Mouse (Mus musculus) frontal cortex, postnatal 10 days (tissue): ENCODE measurements around the gene Gm12248.

ENCODE experiments used
- DNase-seq, 2 experiments: peaks; one replicate each; pipeline ENCODE4 v3.0.0; 2022; ENCODE audit warnings: low spot score in 2 of 2, mixed read lengths in 1 of 2

The Gm12248 gene

DNA sequence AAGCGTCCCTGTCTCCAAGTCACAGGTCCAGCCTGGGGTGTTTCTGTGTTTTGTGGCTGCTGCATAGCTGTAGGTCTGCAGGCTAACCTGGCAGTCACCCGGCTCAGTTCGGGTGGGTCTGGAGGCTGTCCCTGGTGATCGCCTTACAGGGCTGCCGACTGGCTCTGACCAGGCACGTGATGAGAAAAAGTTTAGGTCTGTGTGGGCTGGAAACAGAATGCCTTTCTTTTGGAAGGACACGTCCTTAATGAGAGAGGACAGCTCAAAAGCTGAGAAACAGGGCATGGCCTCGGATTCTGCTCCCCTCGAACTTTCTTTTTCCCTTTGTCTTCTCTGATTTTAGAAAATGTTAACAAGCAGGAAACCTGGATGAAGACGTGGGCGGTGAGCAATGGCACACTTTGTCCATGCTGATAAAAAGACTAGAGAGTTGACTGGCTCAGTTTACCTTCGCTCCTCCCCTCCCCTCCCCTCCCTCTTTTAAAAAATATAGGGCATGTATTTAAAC is at the start of gene Gm12248:
Gene Gm12248 (minus strand): TSS at position 114 of the 508 bp plus-strand sequence.
- DNase-seq: no peak

DNA sequence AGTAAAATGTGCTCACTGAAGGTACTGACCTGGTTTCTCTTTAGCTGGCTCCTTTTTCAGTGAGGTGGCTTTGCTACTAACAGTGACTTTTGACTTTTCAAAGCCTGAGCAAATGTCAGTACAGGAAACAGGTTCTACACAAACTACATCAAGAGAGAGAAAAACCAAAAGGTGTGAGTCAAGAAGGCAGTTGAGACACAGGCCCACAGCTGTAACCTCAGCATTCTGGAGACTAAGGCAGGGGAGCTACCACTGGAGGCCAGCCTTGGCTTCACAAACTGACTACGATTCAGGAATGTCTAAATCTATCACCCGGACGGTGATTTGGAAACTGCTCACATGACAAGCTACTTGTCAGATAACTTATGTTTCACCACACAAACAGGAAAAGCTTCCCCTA is 46.5 kb upstream of the Gm12248 start:
- no peak for DNase-seq

GRCm38 (mm10) chr11:58138821-58139220 is 45.9 kb upstream of the Gm12248 start:
- no peak for DNase-seq

DNA sequence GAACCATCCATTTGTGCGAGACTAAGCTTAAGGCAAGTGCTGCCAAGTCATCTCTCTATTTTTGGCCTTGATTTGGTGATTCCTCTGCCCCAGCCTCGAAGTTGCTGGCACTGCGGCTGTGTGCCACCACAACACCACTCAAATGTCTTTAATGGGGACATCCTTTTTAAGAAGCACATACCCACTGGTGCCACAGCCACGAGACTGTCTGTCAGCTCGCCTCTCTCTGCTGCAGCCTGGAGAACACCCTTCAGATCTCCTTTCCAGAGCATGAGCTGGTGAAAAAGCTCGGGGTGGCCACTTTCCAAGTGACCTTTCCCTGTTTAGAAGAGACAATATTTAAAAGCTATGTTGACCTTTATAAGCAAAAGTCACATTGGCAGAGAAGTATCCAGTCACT is 43.7 kb upstream of the Gm12248 start:
- no peak for DNase-seq

DNA sequence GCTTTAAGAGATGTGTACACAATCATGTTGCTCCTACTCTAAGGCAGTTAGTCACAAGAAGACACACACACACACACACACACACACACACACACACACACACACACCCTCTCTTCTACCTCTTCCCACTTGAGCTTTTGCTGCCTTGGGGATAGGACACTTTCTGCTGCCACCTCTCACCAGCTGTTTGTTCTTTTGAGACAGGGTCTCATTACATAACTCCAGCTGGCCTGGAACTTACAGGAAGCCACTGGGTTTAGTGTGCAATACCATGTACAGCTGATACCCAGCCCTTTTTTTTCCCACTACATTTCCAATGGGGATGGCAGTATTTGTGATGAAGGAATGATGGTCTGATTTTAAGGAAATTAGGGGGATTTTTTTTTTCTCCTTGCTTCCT is 42.4 kb upstream of the Gm12248 start:
- DNase-seq: no peak

GRCm38 (mm10) chr11:58134869-58135268 is 41.9 kb upstream of the Gm12248 start:
- no peak for DNase-seq

DNA sequence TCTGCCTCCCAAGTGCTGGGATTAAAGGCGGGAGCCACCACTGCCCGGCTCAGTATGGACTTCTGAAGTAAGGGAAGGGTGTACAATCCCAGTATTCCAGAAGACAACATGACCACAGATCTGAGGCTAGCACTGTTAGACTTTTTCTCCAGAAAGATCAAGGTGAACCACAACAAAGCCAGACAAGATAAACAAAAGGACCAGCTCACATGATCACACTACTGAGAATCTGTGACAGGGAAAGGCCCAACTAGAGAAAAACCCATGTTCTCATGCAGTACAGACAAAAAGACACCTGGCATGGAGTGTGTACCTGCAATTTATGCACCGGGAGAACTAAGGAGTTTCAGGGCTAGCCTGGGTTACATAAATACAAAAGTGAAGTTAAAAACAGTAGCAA is 39.1 kb upstream of the Gm12248 start:
- DNase-seq: no peak

GRCm38 (mm10) chr11:58129302-58129843 is 36.4 kb upstream of the Gm12248 start:
- DNase-seq: no peak

DNA sequence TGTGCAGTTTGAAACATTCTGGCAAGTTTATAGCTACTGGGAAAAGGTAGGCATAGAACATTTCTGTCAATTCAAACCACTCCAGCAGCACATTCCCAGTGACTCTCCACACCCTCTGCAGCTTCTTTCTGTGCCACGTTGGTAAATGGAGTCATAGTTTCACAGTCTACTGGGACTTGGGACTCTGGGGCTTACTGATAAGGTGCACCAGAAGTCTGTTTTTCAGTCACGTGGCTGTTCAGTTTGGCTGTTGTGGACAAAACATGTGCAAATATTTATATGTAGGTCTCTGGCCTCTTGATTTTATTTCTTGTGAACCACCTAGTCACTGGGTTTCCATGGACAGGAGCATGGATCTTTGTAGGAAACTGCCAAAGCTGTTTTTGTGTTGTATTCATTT is 34.6 kb upstream of the Gm12248 start:
- no peak for DNase-seq

DNA sequence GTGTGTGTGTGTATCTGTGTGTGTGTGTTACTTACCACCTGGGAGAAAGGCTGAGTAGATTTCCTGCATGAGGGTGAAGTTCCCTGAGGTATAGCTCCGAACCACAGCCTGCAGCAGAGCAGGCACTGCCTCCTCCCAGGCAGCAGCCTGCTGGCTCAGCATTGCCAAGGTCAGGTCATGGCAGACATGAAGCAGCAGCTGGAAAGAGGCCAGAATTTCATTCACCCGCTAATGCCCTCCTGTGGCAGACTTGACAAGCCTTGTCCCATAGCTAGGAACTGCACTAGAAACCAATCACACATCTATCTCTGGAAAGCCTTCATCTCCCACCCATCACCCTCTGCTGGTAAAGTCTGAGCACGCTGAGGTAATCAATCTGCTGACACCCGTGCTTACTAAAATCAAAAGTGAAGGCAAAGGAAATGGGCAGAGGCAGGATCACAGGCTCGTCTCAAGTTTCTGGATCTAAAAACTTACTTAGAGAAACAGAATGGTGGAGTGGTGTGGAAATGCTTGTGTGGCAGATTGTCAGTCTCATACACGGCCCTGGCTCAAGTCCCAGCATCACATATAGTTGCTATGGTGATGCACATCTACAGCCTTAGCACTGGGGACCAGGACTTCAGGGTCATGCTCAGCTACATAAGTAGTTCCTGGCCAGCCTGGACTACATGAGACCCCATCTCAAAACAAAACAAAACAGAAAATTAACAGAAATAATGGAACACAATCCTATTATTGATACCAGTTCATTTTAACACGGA is 33.6 kb upstream of the Gm12248 start:
- DNase-seq: no peak

DNA sequence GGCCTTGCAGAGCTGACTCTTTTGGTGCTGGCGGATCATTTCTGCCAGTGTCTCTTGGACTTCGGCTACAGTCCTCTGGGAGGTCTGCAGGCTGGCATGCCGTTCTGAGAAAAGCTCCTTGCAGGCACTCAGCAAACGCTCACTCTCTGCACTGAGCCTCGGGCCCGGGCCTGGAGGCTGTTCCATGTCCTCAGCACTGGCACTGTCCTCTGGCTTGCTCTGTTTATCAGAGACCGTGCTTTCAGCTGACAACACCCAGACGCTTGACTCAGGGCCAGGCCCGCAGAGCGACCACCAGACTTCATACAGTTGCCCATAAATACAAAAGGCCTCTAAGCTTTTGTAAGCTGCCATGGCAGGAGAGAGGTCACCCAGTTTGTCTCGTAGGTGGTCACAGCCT is 32.1 kb upstream of the Gm12248 start:
- no peak for DNase-seq

DNA sequence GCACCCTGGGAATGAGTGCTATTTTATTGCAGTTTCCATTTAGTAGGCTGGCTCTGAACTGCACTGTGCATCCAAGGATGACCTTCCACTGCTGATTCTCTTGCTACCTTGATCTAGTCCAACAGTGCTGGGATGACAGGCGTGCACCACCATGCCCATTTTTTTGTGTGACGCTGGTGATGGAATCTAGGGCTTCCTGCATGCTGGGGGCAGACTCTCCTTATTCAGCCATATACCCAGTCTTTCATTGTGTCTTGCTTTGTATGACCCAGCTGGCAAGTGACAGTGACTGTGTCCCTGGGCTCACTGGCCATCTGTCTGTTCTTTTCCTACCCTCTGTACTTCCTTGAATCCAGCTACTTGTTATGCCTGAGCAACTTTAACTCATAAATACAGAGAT is 30.8 kb upstream of the Gm12248 start:
- DNase-seq: no peak

DNA sequence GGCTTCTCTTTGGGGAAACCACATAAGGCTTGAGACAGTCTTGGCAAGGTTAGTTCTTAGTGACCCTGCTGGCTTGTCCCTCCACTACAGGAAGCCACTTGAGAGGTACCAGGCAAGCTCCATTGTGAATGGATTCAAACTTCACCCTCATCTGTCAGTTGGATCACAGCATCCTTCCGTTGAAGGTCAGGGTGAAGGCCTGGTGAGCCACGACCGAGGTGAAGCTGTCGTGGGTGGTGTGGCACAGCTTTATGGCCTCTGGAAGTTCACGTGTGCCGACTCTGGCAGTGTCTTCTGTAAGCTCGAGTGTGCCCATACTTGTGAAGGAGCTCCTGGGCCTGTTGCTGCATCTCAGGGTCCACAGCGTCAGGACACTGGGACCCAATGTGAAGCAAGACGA is 28.4 kb upstream of the Gm12248 start:
- DNase-seq: no peak

DNA sequence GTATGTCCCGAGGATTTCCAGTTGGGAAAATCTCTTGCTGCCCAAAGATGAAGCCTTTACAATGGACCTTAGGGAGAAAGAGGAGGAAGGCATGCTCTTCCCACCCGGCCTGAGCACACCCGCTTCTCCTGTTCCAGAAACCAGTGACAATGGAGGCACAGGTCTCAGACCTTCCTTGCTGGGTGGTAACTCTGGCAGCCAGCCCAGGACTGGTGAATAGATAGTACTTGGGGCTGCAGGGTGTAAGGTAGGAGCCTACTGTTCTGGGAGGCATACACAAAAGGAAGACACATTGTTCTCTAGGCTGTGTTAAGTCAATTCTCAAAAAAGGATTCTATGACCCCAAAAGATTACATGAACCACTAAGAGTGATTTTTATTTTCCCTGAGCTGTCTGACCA is 27.7 kb upstream of the Gm12248 start:
- no peak for DNase-seq

DNA sequence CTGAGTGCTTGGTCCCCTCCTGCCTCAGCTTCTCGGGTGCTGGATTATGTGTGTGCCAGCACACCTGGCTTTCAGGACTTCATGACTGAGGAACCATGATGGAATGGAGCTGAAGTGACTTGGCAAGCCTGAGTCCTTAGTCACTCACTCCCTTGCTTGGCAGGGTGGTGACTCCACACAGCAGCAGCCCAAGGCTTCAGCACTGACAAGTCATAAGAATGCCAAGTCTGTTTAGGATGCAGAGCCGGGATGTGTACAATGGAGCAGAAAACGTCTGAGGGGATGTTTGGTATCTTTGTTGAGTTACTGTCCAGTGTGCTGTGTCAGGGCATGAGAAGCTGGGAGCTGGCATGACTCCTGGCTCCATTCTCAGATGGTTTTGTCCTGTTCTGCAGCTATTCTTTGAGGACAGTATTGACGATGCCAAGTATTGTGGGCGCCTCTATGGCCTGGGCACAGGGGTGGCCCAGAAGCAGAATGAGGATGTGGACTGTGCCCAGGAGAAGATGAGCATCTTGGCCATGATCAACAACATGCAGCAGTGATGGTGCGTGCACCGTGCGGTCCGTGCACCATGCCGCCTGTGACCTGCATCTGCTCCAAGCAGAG is 24.2 kb upstream of the Gm12248 start:
- DNase-seq: no peak

DNA sequence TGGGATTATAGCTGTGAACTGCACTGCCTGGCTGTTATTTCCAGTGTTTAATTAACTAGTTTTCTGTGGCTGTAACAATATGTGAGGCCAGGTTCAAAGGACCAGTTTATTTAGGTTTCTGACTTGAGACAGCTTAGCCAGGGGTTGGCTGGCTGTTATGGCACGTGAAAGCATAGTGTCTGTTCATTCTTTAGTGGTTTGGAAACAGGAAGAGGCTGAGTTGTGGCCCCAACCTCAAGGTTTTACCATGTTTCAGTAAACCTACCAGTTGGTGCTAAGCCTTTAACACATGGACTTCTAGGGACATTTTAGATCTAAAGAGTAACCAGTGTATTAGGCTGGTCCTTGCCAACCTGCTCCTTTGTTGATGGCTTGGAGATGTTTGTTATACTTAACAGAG is 23.6 kb upstream of the Gm12248 start:
- no peak for DNase-seq

GRCm38 (mm10) chr11:58107664-58108337 is 14.9 kb upstream of the Gm12248 start:
- DNase-seq: no peak

- no peak for DNase-seq
Observed at GRCm38 (mm10) chr11:58107009-58107408, 14.1 kb upstream of the Gm12248 start.

DNA sequence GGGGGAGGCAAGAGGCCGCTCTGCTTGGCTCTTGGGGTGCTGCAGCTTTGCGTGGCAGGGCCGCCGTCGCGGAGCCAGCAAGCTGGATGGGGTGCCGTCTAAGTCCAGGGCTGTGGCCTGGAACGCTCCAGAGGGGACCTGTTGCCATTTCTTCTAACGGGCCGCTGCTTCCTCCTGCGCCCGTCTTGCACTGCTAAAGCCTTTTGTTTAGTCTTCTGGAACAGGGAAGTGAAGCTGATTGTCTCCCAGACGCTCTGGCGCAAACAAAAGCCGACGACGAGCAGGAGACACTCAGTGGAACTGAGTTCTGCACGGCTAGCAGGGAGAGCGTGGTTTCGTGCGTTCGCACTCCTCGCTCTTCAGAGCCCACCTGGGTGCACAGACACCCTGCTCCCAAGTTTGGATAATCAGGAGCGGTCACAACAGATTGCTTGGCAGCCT is 11.4 kb upstream of the Gm12248 start:
- DNase-seq: peak in 1 of 2 experiments; percentile 54

- peak; percentile 98 to 99 for DNase-seq
Observed at GRCm38 (mm10) chr11:58103697-58104306, 10.9 kb upstream of the Gm12248 start, which contains the start of gene Cnot8. Gene Cnot8, plus strand, starts transcription at chr11:58104153.

GRCm38 (mm10) chr11:58103344-58103653 is 10.4 kb upstream of the Gm12248 start:
- peak in 1 of 2 experiments; percentile 28 for DNase-seq
